Mouse (Mus musculus) lung, postnatal 10 days (tissue): ENCODE results near the gene Gm609.
A peak's percentile ranks its signal among the peaks of the same experiment; 100 is the strongest.

Source experiments
- DNase-seq: peaks from one replicate; pipeline ENCODE4 v3.0.0; 2021

The Gm609 gene

GRCm38 (mm10) chr16:45391680-45392079 is 101.1 kb downstream of the Gm609 start:
- no peak for DNase-seq

GRCm38 (mm10) chr16:45390286-45390956 is 102.3 kb downstream of the Gm609 start:
- DNase-seq: no peak

GRCm38 (mm10) chr16:45389833-45390232 is 102.9 kb downstream of the Gm609 start:
- no peak for DNase-seq

GRCm38 (mm10) chr16:45389041-45389440 is 103.7 kb downstream of the Gm609 start:
- no peak for DNase-seq

GRCm38 (mm10) chr16:45381811-45382210 is 111.0 kb downstream of the Gm609 start:
- DNase-seq: no peak

- DNase-seq: no peak
Measured at GRCm38 (mm10) chr16:45378959-45379358, 113.8 kb downstream of the Gm609 start.

GRCm38 (mm10) chr16:45378147-45378943 is 114.4 kb downstream of the Gm609 start:
- no peak for DNase-seq

- DNase-seq: no peak
Measured at GRCm38 (mm10) chr16:45377332-45377731, 115.4 kb downstream of the Gm609 start.

- DNase-seq: no peak
Measured at GRCm38 (mm10) chr16:45376812-45377211, 116.0 kb downstream of the Gm609 start.

- no peak for DNase-seq
Measured at GRCm38 (mm10) chr16:45376294-45376693, 116.5 kb downstream of the Gm609 start.

GRCm38 (mm10) chr16:45375506-45376225 is 117.1 kb downstream of the Gm609 start:
- peak; percentile 13 for DNase-seq

- DNase-seq: no peak
Measured at GRCm38 (mm10) chr16:45374074-45374473, 118.7 kb downstream of the Gm609 start.

GRCm38 (mm10) chr16:45371076-45371475 is 121.7 kb downstream of the Gm609 start:
- no peak for DNase-seq

- DNase-seq: peak; percentile 17
Measured at GRCm38 (mm10) chr16:45369285-45369965, 123.3 kb downstream of the Gm609 start.

GRCm38 (mm10) chr16:45366111-45366510 is 126.7 kb downstream of the Gm609 start:
- no peak for DNase-seq

GRCm38 (mm10) chr16:45365353-45365752 is 127.4 kb downstream of the Gm609 start:
- DNase-seq: no peak

- no peak for DNase-seq
Measured at GRCm38 (mm10) chr16:45364627-45365026, 128.1 kb downstream of the Gm609 start.

- DNase-seq: no peak
Measured at GRCm38 (mm10) chr16:45363480-45364045, 129.2 kb downstream of the Gm609 start.
